Mouse (Mus musculus): ENCODE measurements around the gene Mpg.
A peak's percentile ranks its signal among the peaks of the same experiment; 100 is the strongest.

The Mpg gene

GRCm38 (mm10) chr11:32226124-32226871 lies at the start of gene Mpg:
Gene Mpg (plus strand): TSS chr11:32226505.
- peak; percentile 55 to 79 for DNase-seq (ENCODE audit: low read depth in 1 of 2, low spot score in 2 of 2)

GRCm38 (mm10) chr11:32178506-32178905 lies 47.8 kb upstream of the Mpg start:
- no peak for DNase-seq (ENCODE audit: low read depth in 1 of 2, low spot score in 2 of 2)

- no peak for DNase-seq (ENCODE audit: low read depth in 1 of 2, low spot score in 2 of 2)
Measured at GRCm38 (mm10) chr11:32181246-32181645, 45.1 kb upstream of the Mpg start.

GRCm38 (mm10) chr11:32181973-32182868 lies 44.1 kb upstream of the Mpg start:
- peak; percentile 14 to 34 for DNase-seq (ENCODE audit: low read depth in 1 of 2, low spot score in 2 of 2)

- no peak for DNase-seq (ENCODE audit: low read depth in 1 of 2, low spot score in 2 of 2)
Measured at GRCm38 (mm10) chr11:32184469-32184868, 41.8 kb upstream of the Mpg start.

GRCm38 (mm10) chr11:32186031-32186430 lies 40.3 kb upstream of the Mpg start:
- no peak for DNase-seq (ENCODE audit: low read depth in 1 of 2, low spot score in 2 of 2)

GRCm38 (mm10) chr11:32187256-32187655 lies 39.0 kb upstream of the Mpg start:
- DNase-seq (ENCODE audit: low read depth in 1 of 2, low spot score in 2 of 2), result no peak

- no peak for DNase-seq (ENCODE audit: low read depth in 1 of 2, low spot score in 2 of 2)
Measured at GRCm38 (mm10) chr11:32188881-32189280, 37.4 kb upstream of the Mpg start.

GRCm38 (mm10) chr11:32189434-32189833 lies 36.9 kb upstream of the Mpg start:
- DNase-seq (ENCODE audit: low read depth in 1 of 2, low spot score in 2 of 2), result no peak

- no peak for DNase-seq (ENCODE audit: low read depth in 1 of 2, low spot score in 2 of 2)
Measured at GRCm38 (mm10) chr11:32190119-32190518, 36.2 kb upstream of the Mpg start.

- no peak for DNase-seq (ENCODE audit: low read depth in 1 of 2, low spot score in 2 of 2)
Measured at GRCm38 (mm10) chr11:32190603-32191110, 35.6 kb upstream of the Mpg start.

- no peak for DNase-seq (ENCODE audit: low read depth in 1 of 2, low spot score in 2 of 2)
Measured at GRCm38 (mm10) chr11:32193156-32193555, 33.1 kb upstream of the Mpg start.

GRCm38 (mm10) chr11:32194086-32194485 lies 32.2 kb upstream of the Mpg start:
- no peak for DNase-seq (ENCODE audit: low read depth in 1 of 2, low spot score in 2 of 2)

- no peak for DNase-seq (ENCODE audit: low read depth in 1 of 2, low spot score in 2 of 2)
Measured at GRCm38 (mm10) chr11:32194626-32195025, 31.7 kb upstream of the Mpg start.

GRCm38 (mm10) chr11:32195867-32196540 lies 30.3 kb upstream of the Mpg start:
- no peak for DNase-seq (ENCODE audit: low read depth in 1 of 2, low spot score in 2 of 2)

GRCm38 (mm10) chr11:32196727-32197126 lies 29.6 kb upstream of the Mpg start:
- DNase-seq (ENCODE audit: low read depth in 1 of 2, low spot score in 2 of 2), result no peak

- no peak for DNase-seq (ENCODE audit: low read depth in 1 of 2, low spot score in 2 of 2)
Measured at GRCm38 (mm10) chr11:32197766-32198165, 28.5 kb upstream of the Mpg start.

- no peak for DNase-seq (ENCODE audit: low read depth in 1 of 2, low spot score in 2 of 2)
Measured at GRCm38 (mm10) chr11:32198256-32198955, 27.9 kb upstream of the Mpg start.

GRCm38 (mm10) chr11:32199230-32199629 lies 27.1 kb upstream of the Mpg start:
- DNase-seq (ENCODE audit: low read depth in 1 of 2, low spot score in 2 of 2), result no peak

- no peak for DNase-seq (ENCODE audit: low read depth in 1 of 2, low spot score in 2 of 2)
Measured at GRCm38 (mm10) chr11:32200075-32200601, 26.2 kb upstream of the Mpg start, which contains the start of gene Il9r. Gene Il9r (minus strand): TSS chr11:32200279.
